Mouse (Mus musculus) liver, embryonic 11.5 days (tissue): Measurements from ENCODE around the gene Ercc1. TPM values are rescaled to one million over a fixed set of nuclear protein-coding genes. Genes with fewer than 3 reads are reported as not detected.
A peak's percentile ranks its signal among the peaks of the same experiment; 100 is the strongest.

Experiments
- ATAC-seq: fragments of 200-750 bp; cut with Nextera tagmentation; replicated peaks from 2 replicates; pipeline ENCODE4 v1.8.0; 2017; ENCODE audit warnings: moderate number of reproducible peaks, mild to moderate bottlenecking, moderate TSS enrichment, moderate library complexity; ENCODE audit not compliant: low FRiP score
- DNase-seq: peaks from one replicate; pipeline ENCODE4 v3.0.0-alpha.2; 2017; ENCODE audit warnings: low spot score
- H3K27ac ChIP-seq: fragments of 300-500 bp; sonication (generic); 2 replicates; pipeline ENCODE4 v1.5.1; 2014; ENCODE audit warnings: mild to moderate bottlenecking, low read depth, low read length, control low read depth
- H3K27me3 ChIP-seq: fragments of 300-500 bp; sonication (generic); replicated peaks from 2 replicates; pipeline ENCODE4 v1.6.1; 2014; ENCODE audit warnings: low read length, mixed read lengths; ENCODE audit not compliant: control insufficient read depth, insufficient read depth
- H3K36me3 ChIP-seq: fragments of 300-500 bp; sonication (generic); 2 replicates; pipeline ENCODE4 v1.6.1; 2014; ENCODE audit warnings: mild to moderate bottlenecking, low read length, moderate library complexity, mixed read lengths; ENCODE audit not compliant: control insufficient read depth, insufficient read depth
- H3K4me1 ChIP-seq: fragments of 300-500 bp; sonication (generic); replicated peaks from 2 replicates; pipeline ENCODE4 v1.6.1; 2014; ENCODE audit warnings: low read length, mixed read lengths; ENCODE audit not compliant: control insufficient read depth, insufficient read depth
- H3K4me2 ChIP-seq: fragments of 300-500 bp; sonication (generic); 2 replicates; pipeline ENCODE4 v1.6.1; 2014; ENCODE audit warnings: mild to moderate bottlenecking, control low read depth, moderate library complexity
- H3K4me3 ChIP-seq: fragments of 300-500 bp; sonication (generic); 2 replicates; pipeline ENCODE4 v1.5.1; 2014; ENCODE audit warnings: low read depth, low read length, control low read depth
- H3K9ac ChIP-seq: fragments of 300-500 bp; sonication (generic); 2 replicates; pipeline ENCODE4 v1.6.1; 2014; ENCODE audit warnings: low read depth, low read length, control low read depth
- H3K9me3 ChIP-seq: fragments of 300-500 bp; sonication (generic); 2 replicates; pipeline ENCODE4 v1.6.1; 2016; ENCODE audit warnings: low read length, inconsistent platforms, mixed read lengths; ENCODE audit not compliant: control insufficient read depth
- WGBS: fragments of 180-500 bp; shearing (Covaris S2); extraction: QIAGEN DNeasy Blood & Tissue Kit; methylation state at CpG from one replicate; pipeline ENCODE4 v1.1.7; 2014; 5-methylcytosine and 5-hydroxymethylcytosine counted together
- polyA plus RNA-seq: library from polyadenylated mRNA; unstranded; fragments of >200 nt; fragmentation: Nextera tagmentation; extraction: Ambion mirVana; gene quantifications from 2 replicates; pipeline ENCODE4 v1.2.1, GENCODE M21; 2014

Gene Ercc1
- polyA plus RNA-seq, 1 experiment from 2014 or later, result 46.8 TPM

DNA sequence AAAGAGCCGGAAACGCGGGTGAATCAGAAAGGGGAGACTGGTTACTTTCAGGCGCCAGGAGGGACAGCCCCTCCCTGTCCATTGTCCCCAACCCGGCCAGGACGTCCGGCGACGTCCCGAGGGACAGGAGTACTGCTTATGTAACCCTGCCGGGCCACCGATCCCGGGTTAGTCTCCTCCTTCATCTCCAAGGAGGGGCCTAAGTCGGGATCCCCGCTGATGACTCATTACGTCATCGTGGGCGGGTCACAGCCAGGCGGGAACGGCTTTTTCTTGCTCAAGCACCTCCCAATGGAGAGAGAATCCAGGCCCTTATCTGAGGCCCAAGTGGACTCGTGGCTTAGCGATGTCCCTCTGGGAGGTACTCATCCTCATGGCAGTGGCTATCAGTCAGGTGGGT lies 17.4 kb upstream of the Ercc1 start:
- Histone ChIP-seq H3K27ac (peak overlapping the region; percentile 50; the same call in 1 of the 2 replicates), H3K9me3 (no peaks in the 10 kb centered on the region), H3K9ac (peak overlapping the region; percentile 26), H3K4me1 (peaks cover 23% of the 10 kb centered on the region), H3K4me2 (peak overlapping the region; percentile 78), H3K4me3 (peak overlapping the region; percentile 43), H3K27me3 (peaks cover 18% of the 10 kb centered on the region), H3K36me3 (no peaks in the 10 kb centered on the region)
- DNase-seq (peak; percentile 71), ATAC-seq (peak; percentile 63)
- 0% methylated on average over 22 of the region's 22 CpGs for WGBS

DNA sequence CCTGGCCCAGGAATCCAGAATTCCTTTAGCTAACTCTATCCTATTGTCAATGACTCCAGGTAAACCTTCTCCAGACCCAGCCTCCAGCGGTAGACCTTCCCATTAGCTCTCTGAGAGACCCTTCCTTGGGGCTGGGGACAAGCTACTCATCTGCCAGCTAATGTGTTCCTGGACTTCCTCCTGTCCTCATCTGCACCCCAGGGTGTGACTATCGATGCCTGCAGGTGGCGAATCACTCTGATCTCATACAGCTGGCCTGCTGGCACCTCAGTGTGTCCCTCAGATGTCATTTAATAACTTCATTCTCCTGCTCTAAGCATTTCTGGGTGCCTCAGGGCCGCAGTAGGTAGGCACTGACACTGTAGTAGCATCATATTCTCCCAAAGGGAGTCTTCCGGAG lies 16.8 kb upstream of the Ercc1 start:
- DNase-seq, result no peak
- no peak for ATAC-seq
- Histone ChIP-seq H3K9ac (no peak overlapping the region), H3K9me3 (no peaks in the 10 kb centered on the region), H3K4me2 (peak overlapping the region; percentile 78), H3K4me1 (peaks cover 29% of the 10 kb centered on the region), H3K36me3 (no peaks in the 10 kb centered on the region), H3K27ac (no peak overlapping the region), H3K4me3 (0 out of 2 replicates have a peak overlapping the region, but pooled peaks have one; percentile 17), H3K27me3 (peaks cover 12% of the 10 kb centered on the region)
- WGBS, result 69% methylated on average over 5 of the region's 5 CpGs

DNA sequence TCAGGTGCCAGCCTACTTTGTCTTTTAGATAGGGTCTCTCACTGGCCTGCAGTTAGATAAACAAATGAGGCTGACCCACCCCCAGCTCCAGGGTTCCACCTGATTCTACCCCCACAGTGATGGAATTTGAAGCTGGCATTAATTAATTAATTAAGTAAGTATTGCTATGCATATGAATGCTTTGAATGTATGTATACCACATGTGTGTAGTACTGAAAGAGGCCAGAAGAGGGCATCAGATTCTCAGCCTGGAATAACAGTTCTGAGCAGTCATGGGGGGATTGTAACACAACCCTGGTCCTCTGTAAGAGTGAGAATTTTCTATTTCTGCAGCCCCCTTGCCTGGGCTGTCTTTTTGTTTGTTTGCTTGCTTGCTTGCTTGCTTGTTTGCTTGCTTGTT lies 16.2 kb upstream of the Ercc1 start:
- ATAC-seq (no peak), DNase-seq (no peak)
- Histone ChIP-seq H3K27ac (no peak overlapping the region), H3K9me3 (no peaks in the 10 kb centered on the region), H3K36me3 (no peaks in the 10 kb centered on the region), H3K4me2 (no peak overlapping the region), H3K27me3 (peaks cover 6% of the 10 kb centered on the region), H3K4me1 (peaks cover 30% of the 10 kb centered on the region), H3K9ac (no peak overlapping the region), H3K4me3 (no peak overlapping the region)

DNA sequence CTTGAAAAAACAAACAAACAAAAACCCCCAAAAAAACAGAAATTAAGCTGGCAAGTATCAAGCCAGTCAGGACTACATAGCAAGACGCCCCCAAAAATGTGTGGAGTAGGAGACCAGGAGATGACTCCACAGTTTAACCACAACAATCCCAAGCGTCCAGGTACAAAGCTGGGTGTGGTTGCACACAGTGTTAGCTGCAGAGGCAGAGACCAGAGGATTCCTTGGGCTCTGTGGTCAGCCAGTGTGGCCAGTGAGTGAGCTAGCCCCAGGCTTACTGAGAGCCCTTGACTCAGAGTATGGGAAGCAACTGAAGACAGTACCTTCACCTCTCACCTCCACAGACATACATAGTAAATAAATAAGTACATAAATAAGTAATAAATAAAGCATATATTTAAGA lies 12.7 kb upstream of the Ercc1 start:
- peaks cover 1% of the 10 kb centered on the region; the same call in 1 of the 2 replicates for H3K27me3 ChIP-seq
- whole genome bisulfite sequencing, result 60% methylated on average over 2 of the region's 2 CpGs

DNA sequence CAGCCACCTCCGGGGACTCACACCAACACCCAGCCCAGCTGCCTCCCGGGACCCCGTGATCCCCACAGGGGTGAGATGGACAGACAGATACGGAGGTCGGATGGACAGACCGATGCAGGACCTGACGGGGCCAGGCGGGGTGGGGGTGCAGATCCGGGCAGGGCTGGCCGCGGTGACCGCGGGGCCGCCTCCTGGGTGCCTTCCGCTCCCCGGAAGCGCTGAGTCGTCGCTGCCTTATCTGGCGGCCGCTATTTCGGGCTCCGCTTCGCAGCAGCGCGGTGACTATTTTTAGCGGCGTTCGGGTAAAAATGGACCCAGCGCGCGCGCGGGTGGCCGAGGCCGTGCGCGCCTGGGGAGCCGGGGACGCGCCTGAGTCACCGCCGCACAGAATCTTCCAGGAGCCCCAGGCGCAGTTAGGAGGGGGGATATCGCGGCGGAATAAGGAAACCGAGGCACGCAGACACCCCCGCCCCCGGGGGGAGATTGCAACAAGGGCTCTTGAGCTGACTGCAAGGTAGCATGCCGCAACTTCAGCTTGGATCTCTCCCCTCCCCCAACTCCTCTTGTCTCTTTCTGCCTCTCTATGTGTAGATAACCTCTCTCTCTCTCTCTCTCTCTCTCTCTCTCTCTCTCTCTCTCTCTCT lies 11.7 kb upstream of the Ercc1 start:
- Histone ChIP-seq H3K9me3 (no peaks in the 10 kb centered on the region), H3K27ac (peak overlapping the region; percentile 58; the same call in 1 of the 2 replicates), H3K27me3 (no peaks in the 10 kb centered on the region; the same call in 1 of the 2 replicates), H3K36me3 (no peaks in the 10 kb centered on the region), H3K4me2 (peak overlapping the region; percentile 91), H3K4me1 (peaks cover 11% of the 10 kb centered on the region), H3K4me3 (peak overlapping the region; percentile 67), H3K9ac (peak overlapping the region; percentile 68)
- DNase-seq (peak; percentile 73), ATAC-seq (peak; percentile 75)
- WGBS, result under 1% methylated on average over 50 of the region's 52 CpGs

More for the DNA sequence above, 12.7 kb upstream of the Ercc1 start:
- H3K9ac ChIP-seq, result no peak overlapping the region
- H3K4me2 ChIP-seq, result no peak overlapping the region
- no peak overlapping the region for H3K4me3 ChIP-seq
- ATAC-seq (no peak), DNase-seq (no peak)
- no peaks in the 10 kb centered on the region for H3K36me3 ChIP-seq
- no peaks in the 10 kb centered on the region for H3K9me3 ChIP-seq
- H3K27ac ChIP-seq, result no peak overlapping the region
- H3K4me1 ChIP-seq, result peaks cover 20% of the 10 kb centered on the region

DNA sequence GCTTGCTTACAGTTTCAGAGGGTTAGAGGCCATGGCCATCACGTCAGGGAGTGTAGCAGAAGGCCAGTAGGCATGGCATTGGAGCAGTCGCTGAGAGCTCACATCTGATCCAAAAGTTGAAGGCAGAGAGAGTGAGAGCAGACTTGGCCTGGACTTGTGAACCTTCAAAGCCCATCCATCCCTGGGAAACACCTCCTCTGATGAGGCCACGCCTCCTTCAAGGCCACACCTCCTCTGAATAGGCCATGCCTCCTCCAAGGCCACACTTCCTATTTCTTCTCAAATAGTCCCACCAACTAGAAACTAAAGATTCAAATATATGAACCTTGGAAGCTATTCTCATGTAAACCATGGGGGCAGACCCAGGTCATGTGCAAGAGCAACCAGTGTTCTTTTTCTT lies 9.0 kb upstream of the Ercc1 start:
- Histone ChIP-seq H3K4me3 (no peak overlapping the region), H3K9me3 (no peaks in the 10 kb centered on the region), H3K27ac (no peak overlapping the region), H3K36me3 (no peaks in the 10 kb centered on the region), H3K9ac (no peak overlapping the region), H3K27me3 (0 out of 2 replicates have a peak, but pooled peaks cover 3% of the 10 kb centered on the region), H3K4me1 (peaks cover 10% of the 10 kb centered on the region), H3K4me2 (no peak overlapping the region)
- no peak for ATAC-seq
- 42% methylated on average over 3 of the region's 3 CpGs for WGBS
- no peak for DNase-seq

DNA sequence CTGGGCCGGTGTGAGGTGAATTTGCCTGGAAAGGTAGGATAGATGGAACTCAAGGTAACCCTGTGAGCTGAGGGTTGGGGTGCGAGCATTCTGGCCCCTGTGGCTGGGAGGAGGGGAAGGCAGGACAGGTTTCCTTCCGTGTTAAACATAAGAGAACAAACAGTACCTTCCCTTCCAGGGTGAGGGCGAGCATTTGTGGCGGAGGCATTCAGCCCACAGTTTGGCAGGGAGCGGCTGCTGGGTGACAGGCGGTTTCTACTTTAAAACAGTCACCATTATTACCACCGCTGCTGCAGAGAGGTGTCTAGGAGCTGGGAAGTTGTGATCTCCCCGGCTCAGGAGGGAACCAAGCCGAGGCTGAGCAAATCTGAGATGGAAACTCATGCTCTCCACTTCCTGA lies 7.5 kb upstream of the Ercc1 start:
- 51% methylated on average over 10 of the region's 10 CpGs for WGBS
- Histone ChIP-seq H3K4me2 (no peak overlapping the region), H3K36me3 (no peaks in the 10 kb centered on the region), H3K9me3 (no peaks in the 10 kb centered on the region), H3K4me3 (no peak overlapping the region), H3K27me3 (peaks cover 17% of the 10 kb centered on the region), H3K27ac (no peak overlapping the region), H3K9ac (no peak overlapping the region), H3K4me1 (peaks cover 15% of the 10 kb centered on the region)
- no peak for DNase-seq
- ATAC-seq, result no peak

DNA sequence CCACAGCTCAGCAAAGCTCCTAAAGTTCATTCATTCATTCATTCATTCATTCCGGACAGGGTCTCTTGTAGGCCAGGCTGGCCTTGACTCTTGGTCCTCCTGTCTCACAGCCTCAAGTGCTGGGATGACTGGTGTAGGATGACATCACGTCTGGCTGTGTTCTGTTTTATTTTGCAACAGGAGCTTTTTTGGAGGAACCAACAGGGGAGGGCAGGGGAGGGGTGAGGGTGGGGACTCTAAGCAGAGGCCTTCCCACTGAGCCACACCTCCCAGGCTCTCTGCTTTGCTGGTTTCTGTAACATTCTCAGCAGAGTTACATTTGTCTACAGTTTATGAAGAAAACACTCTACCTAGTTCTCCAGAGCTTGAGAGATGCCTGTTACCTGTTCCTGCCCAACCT lies 6.5 kb upstream of the Ercc1 start:
- H3K4me3 ChIP-seq, result no peak overlapping the region
- no peak overlapping the region for H3K9ac ChIP-seq
- DNase-seq (no peak), ATAC-seq (no peak)
- WGBS, result 50% methylated on average over 2 of the region's 2 CpGs
- H3K27me3 ChIP-seq, result peaks cover 22% of the 10 kb centered on the region
- no peaks in the 10 kb centered on the region for H3K9me3 ChIP-seq
- no peak overlapping the region for H3K27ac ChIP-seq
- no peaks in the 10 kb centered on the region for H3K36me3 ChIP-seq
- H3K4me1 ChIP-seq, result peaks cover 15% of the 10 kb centered on the region
- H3K4me2 ChIP-seq, result no peak overlapping the region

DNA sequence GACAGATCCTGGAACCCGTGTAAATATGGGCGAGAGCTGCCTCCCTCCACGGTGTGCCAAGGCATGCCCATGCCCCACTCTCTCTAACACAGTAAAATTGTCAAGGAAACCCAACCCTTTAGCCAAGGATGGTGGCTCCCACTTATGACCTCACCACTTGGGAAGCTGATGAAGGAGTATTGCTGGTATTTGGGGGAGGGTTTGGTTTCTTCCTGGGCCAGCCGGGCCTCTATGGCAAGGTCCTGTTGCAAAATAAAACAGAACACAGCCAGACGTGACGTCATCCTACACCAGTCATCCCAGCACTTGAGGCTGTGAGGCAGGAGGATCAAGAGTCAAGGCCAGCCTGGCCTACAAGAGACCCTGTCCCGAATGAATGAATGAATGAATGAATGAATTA lies 6.0 kb upstream of the Ercc1 start:
- H3K9me3 ChIP-seq, result no peaks in the 10 kb centered on the region
- peaks cover 13% of the 10 kb centered on the region for H3K4me1 ChIP-seq
- DNase-seq (no peak), ATAC-seq (no peak)
- peaks cover 22% of the 10 kb centered on the region for H3K27me3 ChIP-seq
- H3K9ac ChIP-seq, result no peak overlapping the region
- no peaks in the 10 kb centered on the region for H3K36me3 ChIP-seq
- no peak overlapping the region for H3K4me3 ChIP-seq
- no peak overlapping the region for H3K4me2 ChIP-seq
- 64% methylated on average over 7 of the region's 7 CpGs for WGBS
- no peak overlapping the region for H3K27ac ChIP-seq
